Mouse (Mus musculus) cerebellum, postnatal 14 days (tissue): Measurements from ENCODE around the gene B3gnt5.
"Not testable (repeated sequence)": the region's sequence is repeated elsewhere in the genome, so short reads cannot be mapped to it uniquely, and the experiment has no call there.

Experiments
- DNase-seq, 2 experiments: peaks; one replicate each; pipeline ENCODE4 v3.0.0; 2021; ENCODE audit warnings: mixed read lengths in 2 of 2

The B3gnt5 gene

GRCm38 (mm10) chr16:19760074-19760473 lies at the start of gene B3gnt5:
B3gnt5 (plus strand) TSS chr16:19760208.
- peak; percentile 22 to 24 for DNase-seq

- DNase-seq: no peak
Observed at GRCm38 (mm10) chr16:19720959-19721358, 39.0 kb upstream of the B3gnt5 start.

GRCm38 (mm10) chr16:19724139-19724538 lies 35.9 kb upstream of the B3gnt5 start:
- DNase-seq: not testable (repeated sequence)

- no peak for DNase-seq
Observed at GRCm38 (mm10) chr16:19732896-19733295, 27.1 kb upstream of the B3gnt5 start.

GRCm38 (mm10) chr16:19760505-19761496 lies 793 bp downstream of the B3gnt5 start:
- DNase-seq: peak; percentile 37 to 38

GRCm38 (mm10) chr16:19761691-19762090 lies 1.7 kb downstream of the B3gnt5 start:
- peak in 1 of 2 experiments; percentile 4 for DNase-seq

- DNase-seq: peak in 1 of 2 experiments; percentile 4
Observed at GRCm38 (mm10) chr16:19766107-19766506, 6.1 kb downstream of the B3gnt5 start.

- no peak for DNase-seq
Observed at GRCm38 (mm10) chr16:19768046-19768445, 8.0 kb downstream of the B3gnt5 start.

GRCm38 (mm10) chr16:19772013-19772412 lies 12.0 kb downstream of the B3gnt5 start:
- no peak for DNase-seq

- peak; percentile 14 to 19 for DNase-seq
Observed at GRCm38 (mm10) chr16:19786386-19787090, 26.5 kb downstream of the B3gnt5 start.

GRCm38 (mm10) chr16:19789914-19790313 lies 29.9 kb downstream of the B3gnt5 start:
- no peak for DNase-seq

- peak; percentile 61 to 63 for DNase-seq
Observed at GRCm38 (mm10) chr16:19818801-19819200, 58.8 kb downstream of the B3gnt5 start.
